Mouse (Mus musculus) induced T-regulatory cell, adult 2 months (primary cell): ENCODE measurements around the gene Lypd4.
"Not testable (repeated sequence)": the region's sequence is repeated elsewhere in the genome, so short reads cannot be mapped to it uniquely, and the experiment has no call there.

Experiments used
- DNase-seq: peaks from one replicate; pipeline ENCODE4 v3.0.0-alpha.2; 2012; ENCODE audit warnings: low read depth

Gene Lypd4

GRCm38 (mm10) chr7:24846576-24846975 lies 23.2 kb downstream of the Lypd4 start:
- DNase-seq = not testable (repeated sequence)

- DNase-seq = peak; percentile 68
Observed at GRCm38 (mm10) chr7:24845713-24846112, 24.0 kb downstream of the Lypd4 start.

GRCm38 (mm10) chr7:24845181-24845580 lies 24.6 kb downstream of the Lypd4 start:
- DNase-seq = no peak

GRCm38 (mm10) chr7:24844144-24844543 lies 25.6 kb downstream of the Lypd4 start:
- no peak for DNase-seq

- DNase-seq = no peak
Observed at GRCm38 (mm10) chr7:24841009-24841408, 28.7 kb downstream of the Lypd4 start.

GRCm38 (mm10) chr7:24840331-24840730 lies 29.4 kb downstream of the Lypd4 start:
- no peak for DNase-seq

- peak; percentile 30 for DNase-seq
Observed at GRCm38 (mm10) chr7:24839410-24839808, 30.3 kb downstream of the Lypd4 start.

- peak; percentile 33 for DNase-seq
Observed at GRCm38 (mm10) chr7:24838732-24839409, 30.9 kb downstream of the Lypd4 start.

- no peak for DNase-seq
Observed at GRCm38 (mm10) chr7:24827181-24827580, 42.6 kb downstream of the Lypd4 start.

- peak; percentile 14 for DNase-seq
Observed at GRCm38 (mm10) chr7:24824452-24824851, 45.3 kb downstream of the Lypd4 start.

GRCm38 (mm10) chr7:24817502-24817901 lies 52.2 kb downstream of the Lypd4 start:
- peak; percentile 87 for DNase-seq
